Mouse (Mus musculus) kidney, postnatal 0 days (tissue): ENCODE results near the gene Pink1. TPM values are rescaled to one million over a fixed set of nuclear protein-coding genes. Genes with fewer than 3 reads are reported as not detected.

Experiments used
- ATAC-seq: fragments of 200-750 bp; cut with Nextera tagmentation; replicated peaks from 2 replicates; pipeline ENCODE4 v1.8.0; 2017; ENCODE audit warnings: low read depth, moderate number of reproducible peaks, moderate TSS enrichment, moderate library complexity; ENCODE audit not compliant: low FRiP score
- DNase-seq: peaks from one replicate; pipeline ENCODE4 v3.0.0-alpha.2; 2016; ENCODE audit warnings: low spot score
- H3K27ac ChIP-seq: fragments of 300-500 bp; sonication (generic); 2 replicates; pipeline ENCODE4 v1.5.1; 2014; ENCODE audit warnings: mild to moderate bottlenecking
- H3K27me3 ChIP-seq: fragments of 300-500 bp; sonication (generic); 2 replicates; pipeline ENCODE4 v1.6.1; 2014; ENCODE audit warnings: low read length, mixed read lengths; ENCODE audit not compliant: insufficient read depth
- H3K36me3 ChIP-seq: fragments of 300-500 bp; sonication (generic); 2 replicates; pipeline ENCODE4 v1.6.1; 2014; ENCODE audit warnings: low read length, mixed read lengths; ENCODE audit not compliant: insufficient read depth
- H3K4me1 ChIP-seq: fragments of 300-500 bp; sonication (generic); replicated peaks from 2 replicates; pipeline ENCODE4 v1.6.1; 2014; ENCODE audit warnings: antibody characterized with exemption, low read length, mixed read lengths; ENCODE audit not compliant: insufficient read depth
- H3K4me2 ChIP-seq: fragments of 300-500 bp; sonication (generic); 2 replicates; pipeline ENCODE4 v1.6.1; 2014; ENCODE audit warnings: mild to moderate bottlenecking, low read length, moderate library complexity, mixed read lengths
- H3K4me3 ChIP-seq: fragments of 300-500 bp; sonication (generic); replicated peaks from 2 replicates; pipeline ENCODE4 v1.5.1; 2014; ENCODE audit warnings: low read depth, low read length
- H3K9ac ChIP-seq: fragments of 300-500 bp; sonication (generic); 2 replicates; pipeline ENCODE4 v1.6.1; 2014; ENCODE audit warnings: low read depth, low read length
- H3K9me3 ChIP-seq: fragments of 300-500 bp; sonication (generic); replicated peaks from 2 replicates; pipeline ENCODE4 v1.6.1; 2016; ENCODE audit warnings: low read length, inconsistent platforms, mixed read lengths
- CTCF ChIP-seq: IDR thresholded peaks from 2 replicates; pipeline ENCODE4 v1.5.1; 2016; ENCODE audit warnings: antibody characterized with exemption, low read depth, mild to moderate bottlenecking, moderate library complexity
- WGBS: fragments of 180-500 bp; shearing (Covaris S2); extraction: QIAGEN DNeasy Blood & Tissue Kit; methylation state at CpG from one replicate; pipeline ENCODE4 v1.1.7; 2014; 5-methylcytosine and 5-hydroxymethylcytosine counted together
- polyA plus RNA-seq: library from polyadenylated mRNA; unstranded; fragments of >200 nt; fragmentation: Nextera tagmentation; extraction: Ambion mirVana; gene quantifications from 2 replicates; pipeline ENCODE4 v1.2.1, GENCODE M21; 2015

Gene Pink1
- polyA plus RNA-seq, 1 experiment from 2014 or later = 139 TPM

DNA sequence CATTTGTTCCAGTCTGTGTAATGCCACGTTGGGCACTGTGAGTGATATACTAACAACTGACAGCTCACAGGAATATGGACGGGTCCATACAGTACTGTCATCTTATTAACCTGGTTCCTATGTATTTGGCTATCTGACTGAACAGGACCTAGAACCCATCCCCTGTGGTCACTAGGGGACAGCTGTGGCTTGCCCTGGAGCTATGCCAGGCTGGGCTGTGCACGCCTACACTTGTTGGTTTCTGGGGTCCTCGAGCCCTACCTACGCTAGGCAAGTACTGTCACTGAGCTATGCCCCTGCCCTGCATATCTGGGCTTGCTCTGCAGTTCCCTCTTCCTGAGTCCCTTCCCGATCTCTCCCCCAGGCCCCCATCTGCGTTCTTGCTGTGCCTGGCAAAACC lies 4.6 kb downstream of the Pink1 start:
- TF ChIP-seq CTCF = no peak
- H3K27me3 ChIP-seq = no peaks in the 10 kb centered on the region
- DNase-seq = no peak
- H3K27ac ChIP-seq = no peak overlapping the region
- no peaks in the 10 kb centered on the region for H3K4me1 ChIP-seq
- peaks cover 12% of the 10 kb centered on the region; the same call in 1 of the 2 replicates for H3K36me3 ChIP-seq
- no peak overlapping the region for H3K4me2 ChIP-seq
- H3K9me3 ChIP-seq = no peaks in the 10 kb centered on the region
- no peak for ATAC-seq
- WGBS = 81% methylated on average over 7 of the region's 7 CpGs
- no peak overlapping the region for H3K9ac ChIP-seq
- H3K4me3 ChIP-seq = no peak overlapping the region

GRCm38 (mm10) chr4:138320711-138321110 lies 5.4 kb downstream of the Pink1 start:
- TF ChIP-seq CTCF = no peak
- peaks cover 13% of the 10 kb centered on the region; the same call in 1 of the 2 replicates for H3K36me3 ChIP-seq
- H3K4me2 ChIP-seq = no peak overlapping the region
- H3K27ac ChIP-seq = no peak overlapping the region
- no peak overlapping the region for H3K9ac ChIP-seq
- no peaks in the 10 kb centered on the region for H3K27me3 ChIP-seq
- WGBS = 83% methylated on average over 11 of the region's 11 CpGs
- ATAC-seq (no peak), DNase-seq (no peak)
- H3K9me3 ChIP-seq = no peaks in the 10 kb centered on the region
- H3K4me1 ChIP-seq = no peaks in the 10 kb centered on the region
- no peak overlapping the region for H3K4me3 ChIP-seq

GRCm38 (mm10) chr4:138319508-138319907 lies 6.6 kb downstream of the Pink1 start:
- Histone ChIP-seq H3K4me1 (no peaks in the 10 kb centered on the region), H3K9ac (no peak overlapping the region), H3K9me3 (no peaks in the 10 kb centered on the region), H3K27ac (no peak overlapping the region), H3K4me2 (no peak overlapping the region), H3K36me3 (peaks cover 21% of the 10 kb centered on the region; the same call in 1 of the 2 replicates), H3K27me3 (no peaks in the 10 kb centered on the region), H3K4me3 (no peak overlapping the region)
- peak; percentile 47; the same call in 1 of the 2 replicates for ATAC-seq
- WGBS = 29% methylated on average over 10 of the region's 10 CpGs
- peak; percentile 100 for TF ChIP-seq CTCF
- peak; percentile 89 for DNase-seq

- peak; percentile 85 for TF ChIP-seq CTCF
- Histone ChIP-seq H3K27ac (no peak overlapping the region), H3K36me3 (peaks cover 29% of the 10 kb centered on the region; the same call in 1 of the 2 replicates), H3K9me3 (no peaks in the 10 kb centered on the region), H3K9ac (no peak overlapping the region), H3K4me2 (no peak overlapping the region), H3K4me3 (no peak overlapping the region), H3K4me1 (no peaks in the 10 kb centered on the region), H3K27me3 (no peaks in the 10 kb centered on the region)
- 53% methylated on average over 6 of the region's 6 CpGs for WGBS
- DNase-seq (peak; percentile 60), ATAC-seq (peak; percentile 11; the same call in 1 of the 2 replicates)
Measured at GRCm38 (mm10) chr4:138318509-138319266, 7.4 kb downstream of the Pink1 start.

DNA sequence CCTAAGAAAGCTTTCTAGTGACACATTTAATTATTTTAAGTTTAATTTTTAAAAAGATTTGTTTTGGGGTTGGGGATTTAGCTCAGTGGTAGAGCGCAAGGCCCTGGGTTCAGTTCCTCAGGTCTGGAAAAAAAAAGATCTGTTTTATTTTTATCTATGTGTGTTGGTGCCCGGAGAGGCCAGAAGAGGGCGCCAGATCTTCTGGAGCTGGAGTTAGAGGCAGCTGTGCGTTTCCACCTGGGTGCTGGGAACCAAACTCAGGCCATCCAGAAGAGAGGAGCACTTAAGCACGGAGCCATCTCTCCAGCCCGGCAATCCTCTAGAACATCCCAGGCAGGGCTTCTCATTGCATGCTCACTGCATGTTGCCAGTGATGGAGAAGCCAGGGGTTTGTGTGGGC lies 9.7 kb downstream of the Pink1 start:
- 93% methylated on average over 6 of the region's 6 CpGs for WGBS

GRCm38 (mm10) chr4:138315781-138316180 lies 10.3 kb downstream of the Pink1 start:
- H3K4me1 ChIP-seq = no peaks in the 10 kb centered on the region
- no peaks in the 10 kb centered on the region for H3K9me3 ChIP-seq
- H3K27ac ChIP-seq = no peak overlapping the region
- 71% methylated on average over 9 of the region's 9 CpGs for WGBS
- TF ChIP-seq CTCF = peak; percentile 60
- H3K36me3 ChIP-seq = peaks cover 41% of the 10 kb centered on the region
- ATAC-seq = no peak
- H3K4me2 ChIP-seq = no peak overlapping the region
- no peak overlapping the region for H3K9ac ChIP-seq
- DNase-seq = no peak
- no peak overlapping the region for H3K4me3 ChIP-seq
- no peaks in the 10 kb centered on the region for H3K27me3 ChIP-seq

More for the DNA sequence above, 9.7 kb downstream of the Pink1 start:
- H3K9ac ChIP-seq = no peak overlapping the region
- no peaks in the 10 kb centered on the region for H3K9me3 ChIP-seq
- no peak for DNase-seq
- no peak overlapping the region for H3K4me3 ChIP-seq
- no peak; the same call in 1 of the 2 replicates for TF ChIP-seq CTCF
- no peak overlapping the region for H3K4me2 ChIP-seq
- no peaks in the 10 kb centered on the region for H3K4me1 ChIP-seq
- no peak overlapping the region for H3K27ac ChIP-seq
- peaks cover 40% of the 10 kb centered on the region for H3K36me3 ChIP-seq
- H3K27me3 ChIP-seq = no peaks in the 10 kb centered on the region
- no peak for ATAC-seq

DNA sequence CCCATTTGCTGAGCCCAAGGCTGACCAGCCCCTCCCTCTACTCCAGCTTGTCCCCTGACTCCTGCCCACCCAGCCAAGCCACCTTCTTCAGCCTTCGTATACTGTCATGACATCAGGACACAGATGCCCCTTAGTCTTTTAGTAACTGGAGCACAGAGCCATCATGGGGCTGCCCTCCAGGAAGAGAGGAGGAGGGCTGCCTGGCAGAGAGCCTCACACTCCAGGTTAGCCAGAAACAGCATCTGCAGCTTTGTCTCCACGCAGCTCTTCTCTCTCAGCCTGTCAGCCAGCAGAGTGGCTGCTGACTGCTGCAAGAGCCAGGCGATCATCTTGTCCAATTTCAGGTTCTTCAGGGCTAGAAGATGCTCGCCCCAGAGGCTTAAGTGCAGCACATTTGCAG lies 12.3 kb downstream of the Pink1 start:
- Histone ChIP-seq H3K4me3 (no peak overlapping the region), H3K4me2 (no peak overlapping the region), H3K27me3 (no peaks in the 10 kb centered on the region), H3K9me3 (no peaks in the 10 kb centered on the region), H3K36me3 (peaks cover 59% of the 10 kb centered on the region), H3K9ac (no peak overlapping the region), H3K4me1 (no peaks in the 10 kb centered on the region), H3K27ac (no peak overlapping the region)
- WGBS = 84% methylated on average over 4 of the region's 4 CpGs
- ATAC-seq (no peak), DNase-seq (no peak)
- TF ChIP-seq CTCF = no peak
